Comparison of ENCODE assay signal across 21 mouse cellular contexts in genomic region chr16:5466760-5467159, GRCm38 (mm10).
DNase-seq lines count a peak whose midpoint lies in the region; ATAC-seq lines count a peak whose summit lies in the region.
"Had no signal": no experiment of that assay in that cellular context is flagged by ENCODE, and none has a peak within 500 bp of the region (broad histone marks: within the 10 kb centered on the region; RNA-seq: fewer than 3 reads in every experiment).

No protein-coding gene starts in this region.

- H3K9me3 ChIP-seq in kidney, embryonic 15.5 days (replicated peaks) = no peaks in the 10 kb centered on the region
- H3K9me3 ChIP-seq: heart, embryonic 13.5 days; limb, embryonic 10.5 days; midbrain, embryonic 12.5 days; neural tube, embryonic 13.5 days had no signal

- ATAC-seq in kidney, embryonic 15.5 days (replicated peaks; ENCODE audit: low FRiP score) = no peak
- ATAC-seq: hindbrain, embryonic 16.5 days; intestine, embryonic 16.5 days had no signal

- DNase-seq in adrenal gland, postnatal 36 days = peak; percentile 0 to 19
- no peak for DNase-seq in adrenal gland, postnatal 4 days (ENCODE audit: low spot score in 2 of 2)
- DNase-seq in kidney, adult 18-20 months = peak; percentile 10
- DNase-seq in kidney, adult 9 months = peak; percentile 24
- peak; percentile 21 to 35 for DNase-seq in kidney, postnatal 4 days
- DNase-seq in retina, embryonic 14.5 days (ENCODE audit: low spot score) = no peak
- DNase-seq: cerebellum, adult 11 months; cerebellum, postnatal 14 days; embryo, embryonic 11 days; gastrocnemius, adult 2 months; lung, embryonic 14.5 days; lung, postnatal 36 days; thymus, adult 18-20 months; thymus, postnatal 4 days had no signal

- H3K27ac ChIP-seq in kidney, embryonic 15.5 days = no peak overlapping the region
- H3K27ac ChIP-seq: gastrocnemius, adult 2 months; heart, embryonic 13.5 days; limb, embryonic 10.5 days; midbrain, embryonic 12.5 days; neural tube, embryonic 13.5 days had no signal

- H3K9ac ChIP-seq in kidney, embryonic 15.5 days = no peak overlapping the region
- H3K9ac ChIP-seq: heart, embryonic 13.5 days; lung, embryonic 14.5 days; midbrain, embryonic 12.5 days; neural tube, embryonic 13.5 days had no signal

- no peaks in the 10 kb centered on the region for H3K27me3 ChIP-seq in kidney, embryonic 15.5 days
- H3K27me3 ChIP-seq: neural tube, embryonic 13.5 days had no signal

- 60% methylated on average over 2 of the region's 2 CpGs for WGBS in kidney, embryonic 15.5 days

- no peak overlapping the region for H3K4me2 ChIP-seq in kidney, embryonic 15.5 days
- H3K4me2 ChIP-seq: heart, embryonic 13.5 days; lung, embryonic 14.5 days; midbrain, embryonic 12.5 days; neural tube, embryonic 13.5 days had no signal

- H3K36me3 ChIP-seq in kidney, embryonic 15.5 days = no peaks in the 10 kb centered on the region
- H3K36me3 ChIP-seq: heart, embryonic 13.5 days; limb, embryonic 10.5 days; midbrain, embryonic 12.5 days; neural tube, embryonic 13.5 days had no signal

- H3K4me3 ChIP-seq in kidney, embryonic 15.5 days (replicated peaks) = no peak overlapping the region
- H3K4me3 ChIP-seq: gastrocnemius, adult 2 months; heart, embryonic 13.5 days; limb, embryonic 10.5 days; midbrain, embryonic 12.5 days; neural tube, embryonic 13.5 days had no signal

- 0 out of 2 replicates have a peak, but pooled peaks cover 3% of the 10 kb centered on the region for H3K4me1 ChIP-seq in kidney, embryonic 15.5 days
- H3K4me1 ChIP-seq: limb, embryonic 10.5 days; midbrain, embryonic 12.5 days had no signal

Comparison
In these comparisons a context has a peak if more than half of its experiments do, and no peak if none do; other contexts are left out.
1. DNase-seq: peak in adrenal gland, postnatal 36 days (2 of 2), kidney, adult 18-20 months (single experiment), kidney, adult 9 months (single experiment) and kidney, postnatal 4 days (2 of 2); none in adrenal gland, postnatal 4 days (0 of 2) and retina, embryonic 14.5 days (single experiment).